Mouse (Mus musculus): ENCODE measurements at regions not wholly inside any gene's neighbourhood (a gene's known extent, or its start where the extent isn't known, plus 50 kb on each side); places are given as distances from the start of the nearest gene placed in this dataset.
A peak's percentile ranks its signal among the peaks of the same experiment; 100 is the strongest.
"Not testable (repeated sequence)": the region's sequence is repeated elsewhere in the genome, so short reads cannot be mapped to it uniquely, and the experiment has no call there.

- DNase-seq: no peak
Measured at GRCm38 (mm10) chr13:52108349-52108921, 262.0 kb downstream of the Gadd45g start.

- DNase-seq: peak; percentile 27 to 36
Measured at GRCm38 (mm10) chr13:52109039-52109759, 262.7 kb downstream of the Gadd45g start.

- peak; percentile 50 to 58 for DNase-seq
Measured at GRCm38 (mm10) chr13:52110750-52111149, 264.3 kb downstream of the Gadd45g start.

- DNase-seq: no peak
Measured at GRCm38 (mm10) chr13:52113549-52113948, 267.1 kb downstream of the Gadd45g start.

GRCm38 (mm10) chr13:52114431-52114830 lies 268.0 kb downstream of the Gadd45g start:
- DNase-seq: no peak

- DNase-seq: no peak
Measured at GRCm38 (mm10) chr13:52114962-52115361, 268.5 kb downstream of the Gadd45g start.

- DNase-seq: no peak
Measured at GRCm38 (mm10) chr13:52116241-52116640, 269.8 kb downstream of the Gadd45g start.

GRCm38 (mm10) chr13:52116756-52117155 lies 270.3 kb downstream of the Gadd45g start:
- no peak for DNase-seq

GRCm38 (mm10) chr13:52120795-52121194 lies 274.3 kb downstream of the Gadd45g start:
- no peak for DNase-seq

GRCm38 (mm10) chr13:52125037-52125436 lies 278.6 kb downstream of the Gadd45g start:
- no peak for DNase-seq

- DNase-seq: no peak
Measured at GRCm38 (mm10) chr13:52127751-52128150, 281.3 kb downstream of the Gadd45g start.

GRCm38 (mm10) chr13:52129466-52129865 lies 283.0 kb downstream of the Gadd45g start:
- no peak for DNase-seq

GRCm38 (mm10) chr13:52133202-52133601 lies 286.7 kb downstream of the Gadd45g start:
- no peak for DNase-seq

- DNase-seq: no peak
Measured at GRCm38 (mm10) chr13:52138331-52138945, 292.0 kb downstream of the Gadd45g start.

GRCm38 (mm10) chr13:52139140-52139809 lies 292.8 kb downstream of the Gadd45g start:
- no peak for DNase-seq

- DNase-seq: no peak
Measured at GRCm38 (mm10) chr13:52140221-52140620, 293.7 kb downstream of the Gadd45g start.

GRCm38 (mm10) chr13:52144066-52144465 lies 297.6 kb downstream of the Gadd45g start:
- DNase-seq: not testable (repeated sequence)

GRCm38 (mm10) chr13:52145926-52146325 lies 299.4 kb downstream of the Gadd45g start:
- no peak for DNase-seq

- no peak for DNase-seq
Measured at GRCm38 (mm10) chr13:52150281-52150680, 303.8 kb downstream of the Gadd45g start.

- peak in 1 of 2 experiments; percentile 30 for DNase-seq
Measured at GRCm38 (mm10) chr13:52151777-52152176, 305.3 kb downstream of the Gadd45g start.

GRCm38 (mm10) chr13:52152221-52152620 lies 305.7 kb downstream of the Gadd45g start:
- DNase-seq: no peak

- DNase-seq: no peak
Measured at GRCm38 (mm10) chr13:52153030-52153429, 306.6 kb downstream of the Gadd45g start.

GRCm38 (mm10) chr13:52153576-52153975 lies 307.1 kb downstream of the Gadd45g start:
- peak in 1 of 2 experiments; percentile 14 for DNase-seq

Measured in kidney, postnatal 4 days (tissue).